In genomic region chr3:151399270-151399669, GRCm38 (mm10) we compare ENCODE assay signal across 24 mouse cellular contexts. TPM values are rescaled to one million over a fixed set of nuclear protein-coding genes. Genes with fewer than 3 reads are reported as not detected.
DNase-seq lines count a peak whose midpoint lies in the region; ATAC-seq lines count a peak whose summit lies in the region.
"Had no signal": no experiment of that assay in that cellular context is flagged by ENCODE, and none has a peak within 500 bp of the region (broad histone marks: within the 10 kb centered on the region; RNA-seq: fewer than 3 reads in every experiment).

No protein-coding gene starts in this region.

- no peak overlapping the region for H3K9ac ChIP-seq in embryonic facial prominence, embryonic 14.5 days (ENCODE audit: low read depth, low read length)
- H3K9ac ChIP-seq in limb, embryonic 15.5 days, result no peak overlapping the region
- H3K9ac ChIP-seq: forebrain, embryonic 15.5 days; liver, embryonic 13.5 days; midbrain, embryonic 15.5 days; stomach, embryonic 15.5 days had no signal

- H3K4me3 ChIP-seq in embryonic facial prominence, embryonic 14.5 days (ENCODE audit: low read depth, low read length), result no peak overlapping the region
- no peak overlapping the region for H3K4me3 ChIP-seq in embryonic facial prominence, embryonic 10.5 days
- H3K4me3 ChIP-seq in limb, embryonic 15.5 days, result no peak overlapping the region
- no peak overlapping the region for H3K4me3 ChIP-seq in limb, embryonic 10.5 days
- H3K4me3 ChIP-seq: forebrain, embryonic 15.5 days; heart, embryonic 10.5 days; layer of hippocampus, adult 2 months; liver, embryonic 13.5 days; midbrain, embryonic 15.5 days; stomach, embryonic 15.5 days had no signal

- WGBS in embryonic facial prominence, embryonic 14.5 days, result 71% methylated on average over 1 of the region's 1 CpGs
- 92% methylated on average over 1 of the region's 1 CpGs for WGBS in embryonic facial prominence, embryonic 10.5 days
- 70% methylated on average over 1 of the region's 1 CpGs for WGBS in limb, embryonic 15.5 days
- 91% methylated on average over 1 of the region's 1 CpGs for WGBS in limb, embryonic 10.5 days

- no peak overlapping the region for H3K4me2 ChIP-seq in embryonic facial prominence, embryonic 14.5 days (ENCODE audit: low read depth, low read length)
- no peak overlapping the region for H3K4me2 ChIP-seq in limb, embryonic 15.5 days
- H3K4me2 ChIP-seq: forebrain, embryonic 15.5 days; liver, embryonic 13.5 days; midbrain, embryonic 15.5 days; stomach, embryonic 15.5 days had no signal

- no peaks in the 10 kb centered on the region for H3K4me1 ChIP-seq in embryonic facial prominence, embryonic 14.5 days (ENCODE audit: control insufficient read depth, insufficient read depth, low read length)
- no peaks in the 10 kb centered on the region for H3K4me1 ChIP-seq in embryonic facial prominence, embryonic 10.5 days
- H3K4me1 ChIP-seq in limb, embryonic 15.5 days, result no peaks in the 10 kb centered on the region
- H3K4me1 ChIP-seq in limb, embryonic 10.5 days, result no peaks in the 10 kb centered on the region
- H3K4me1 ChIP-seq: forebrain, embryonic 15.5 days; heart, embryonic 10.5 days; liver, embryonic 13.5 days; midbrain, embryonic 15.5 days; stomach, embryonic 15.5 days had no signal

- peak; percentile 50 for DNase-seq in embryonic facial prominence, embryonic 14.5 days (ENCODE audit: low spot score)
- no peak for DNase-seq in embryonic facial prominence, embryonic 10.5 days (ENCODE audit: low spot score)
- no peak for DNase-seq in limb, embryonic 10.5 days (ENCODE audit: low spot score)
- DNase-seq in NIH3T3 (ENCODE audit: low read depth), result peak; percentile 63
- peak; percentile 61 for DNase-seq in lung, postnatal 10 days
- no peak for DNase-seq in heart, postnatal 25 days (ENCODE audit: low spot score)
- no peak for DNase-seq in frontal cortex, postnatal 14 days (ENCODE audit: low spot score in 2 of 2)
- DNase-seq: adrenal gland, postnatal 25 days; cerebellum, adult 2 months; heart, postnatal 10 days; kidney, adult 2 months; kidney, postnatal 10 days; liver, embryonic 13.5 days; retina, postnatal 1 day; thymus, adult 18-20 months; thymus, postnatal 4 days had no signal

- H3K36me3 ChIP-seq in embryonic facial prominence, embryonic 14.5 days (ENCODE audit: control insufficient read depth, insufficient read depth, low read length), result no peaks in the 10 kb centered on the region
- no peaks in the 10 kb centered on the region for H3K36me3 ChIP-seq in embryonic facial prominence, embryonic 10.5 days (replicated peaks)
- H3K36me3 ChIP-seq in limb, embryonic 15.5 days, result no peaks in the 10 kb centered on the region
- H3K36me3 ChIP-seq in limb, embryonic 10.5 days, result no peaks in the 10 kb centered on the region
- H3K36me3 ChIP-seq: forebrain, embryonic 15.5 days; G1E; heart, embryonic 10.5 days; liver, embryonic 13.5 days; midbrain, embryonic 15.5 days; stomach, embryonic 15.5 days had no signal

- H3K9me3 ChIP-seq in embryonic facial prominence, embryonic 14.5 days (ENCODE audit: control insufficient read depth, low read length), result no peaks in the 10 kb centered on the region
- H3K9me3 ChIP-seq in embryonic facial prominence, embryonic 10.5 days, result no peaks in the 10 kb centered on the region
- no peaks in the 10 kb centered on the region for H3K9me3 ChIP-seq in limb, embryonic 15.5 days
- H3K9me3 ChIP-seq in limb, embryonic 10.5 days (replicated peaks), result no peaks in the 10 kb centered on the region
- H3K9me3 ChIP-seq: forebrain, embryonic 15.5 days; heart, embryonic 10.5 days; liver, embryonic 13.5 days; midbrain, embryonic 15.5 days; stomach, embryonic 15.5 days had no signal

- intact Hi-C loops in heart, postnatal 25 days (cut with DNase I), result no loop called here

- no peak overlapping the region for H3K27ac ChIP-seq in embryonic facial prominence, embryonic 14.5 days (replicated peaks; ENCODE audit: low read depth, low read length)
- H3K27ac ChIP-seq in embryonic facial prominence, embryonic 10.5 days (replicated peaks), result no peak overlapping the region
- no peak overlapping the region for H3K27ac ChIP-seq in limb, embryonic 15.5 days
- H3K27ac ChIP-seq in limb, embryonic 10.5 days, result no peak overlapping the region
- H3K27ac ChIP-seq: forebrain, embryonic 15.5 days; heart, embryonic 10.5 days; layer of hippocampus, adult 2 months; liver, embryonic 13.5 days; midbrain, embryonic 15.5 days; stomach, embryonic 15.5 days had no signal

- H3K27me3 ChIP-seq in embryonic facial prominence, embryonic 14.5 days (replicated peaks; ENCODE audit: control insufficient read depth, insufficient read depth, low read length), result no peaks in the 10 kb centered on the region
- no peaks in the 10 kb centered on the region for H3K27me3 ChIP-seq in embryonic facial prominence, embryonic 10.5 days (replicated peaks; ENCODE audit: low read depth, poor library complexity, severe bottlenecking)
- H3K27me3 ChIP-seq in limb, embryonic 15.5 days, result no peaks in the 10 kb centered on the region
- no peaks in the 10 kb centered on the region for H3K27me3 ChIP-seq in limb, embryonic 10.5 days (ENCODE audit: low read depth, poor library complexity, severe bottlenecking)
- H3K27me3 ChIP-seq: forebrain, embryonic 15.5 days; liver, embryonic 13.5 days; midbrain, embryonic 15.5 days; stomach, embryonic 15.5 days had no signal

- ATAC-seq in embryonic facial prominence, embryonic 14.5 days (ENCODE audit: low read depth), result 0 out of 2 replicates have a peak, but pooled peaks have one; percentile 33
- 0 out of 2 replicates have a peak, but pooled peaks have one; percentile 24 for ATAC-seq in limb, embryonic 15.5 days (ENCODE audit: insufficient number of reproducible peaks, low FRiP score, low TSS enrichment, low read depth)
- ATAC-seq: forebrain, embryonic 15.5 days; inflammation-experienced regulatory T-cells, adult 6 months; midbrain, embryonic 15.5 days had no signal

RNA-seq across cellular contexts. Expression of gene Adgrl4, which starts 38.4 kb away (rescaled TPM):
- polyA plus RNA-seq in embryonic facial prominence, embryonic 14.5 days (2014; fragmentation: Nextera tagmentation; extraction: Ambion mirVana), result 10.9 and 12.0 TPM in 2 replicates
- 5.0 TPM in 2 replicates for polyA plus RNA-seq in embryonic facial prominence, embryonic 10.5 days (2016; fragmentation: Nextera tagmentation; extraction: Ambion mirVana)
- polyA plus RNA-seq in limb, embryonic 15.5 days (2015; fragmentation: Nextera tagmentation; extraction: Ambion mirVana), result 7.5 and 11.2 TPM in 2 replicates
- polyA plus RNA-seq in limb, embryonic 10.5 days (2016; fragmentation: Nextera tagmentation; extraction: Ambion mirVana), result 5.0 TPM in 2 replicates
- total RNA-seq in heart, postnatal 25 days (2021), result 10 to 100 TPM; 74.5 to 88.8 TPM
- polyA plus RNA-seq: G1E; inflammation-experienced regulatory T-cells, adult 6 months had no signal

Comparison
In these comparisons a context has a peak if more than half of its experiments do, and no peak if none do; other contexts are left out.
1. DNase-seq: peak in embryonic facial prominence, embryonic 14.5 days (single experiment), NIH3T3 (single experiment) and lung, postnatal 10 days (single experiment); none in embryonic facial prominence, embryonic 10.5 days (single experiment), limb, embryonic 10.5 days (single experiment), heart, postnatal 25 days (single experiment) and frontal cortex, postnatal 14 days (0 of 2).